Mouse (Mus musculus): ENCODE measurements around the gene Pagr1a.

- TF ChIP-seq CTCF (IDR thresholded peaks at IDR 0.05; ENCODE audit: low read depth) = no peak
- TF ChIP-seq EP300 (IDR thresholded peaks at IDR 0.05; ENCODE audit: low read depth) = no peak
Observed at GRCm38 (mm10) chr7:127007313-127008024, 9.7 kb downstream of the Pagr1a start.
